Mouse (Mus musculus) sigmoid colon, adult 10 weeks (tissue): ENCODE data around the gene Rpl9-ps1. TPM values are rescaled to one million over a fixed set of nuclear protein-coding genes. Genes with fewer than 3 reads are reported as not detected.

Experiments
- polyA plus RNA-seq: library from polyadenylated mRNA; stranded (reverse); fragments of 350-450 nt; fragmentation: Illumina TruSeq; extraction: RNeasy Lipid Tissue Mini Kit (QIAGEN cat#74804); gene quantifications from one replicate; pipeline ENCODE4 v1.2.3, GENCODE M21; 2014; ENCODE audit warnings: low read depth, low replicate concordance

Gene Rpl9-ps1
- not detected for polyA plus RNA-seq

DNA sequence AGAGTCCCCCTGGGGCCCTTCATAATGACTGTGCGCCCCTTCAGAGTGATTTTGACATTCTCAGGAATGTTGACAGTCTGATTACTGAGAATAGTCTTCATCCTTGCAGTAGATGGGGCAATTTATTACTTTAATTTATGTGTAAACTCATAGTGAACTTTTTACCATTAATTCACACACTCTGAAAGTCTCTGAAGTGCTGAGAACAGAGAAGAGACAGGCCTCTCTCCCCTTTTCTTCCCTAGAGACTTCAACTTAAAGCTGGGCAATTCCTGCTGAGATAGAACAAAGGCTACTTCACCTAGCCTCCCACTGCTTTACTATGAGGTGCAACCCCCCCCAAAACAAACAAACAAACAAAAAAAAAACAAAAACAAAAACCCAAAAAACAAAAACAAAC, at the start of gene Rpl9-ps1:
Rpl9-ps1 (minus strand) TSS at position 101 of the 400 bp plus-strand sequence.

DNA sequence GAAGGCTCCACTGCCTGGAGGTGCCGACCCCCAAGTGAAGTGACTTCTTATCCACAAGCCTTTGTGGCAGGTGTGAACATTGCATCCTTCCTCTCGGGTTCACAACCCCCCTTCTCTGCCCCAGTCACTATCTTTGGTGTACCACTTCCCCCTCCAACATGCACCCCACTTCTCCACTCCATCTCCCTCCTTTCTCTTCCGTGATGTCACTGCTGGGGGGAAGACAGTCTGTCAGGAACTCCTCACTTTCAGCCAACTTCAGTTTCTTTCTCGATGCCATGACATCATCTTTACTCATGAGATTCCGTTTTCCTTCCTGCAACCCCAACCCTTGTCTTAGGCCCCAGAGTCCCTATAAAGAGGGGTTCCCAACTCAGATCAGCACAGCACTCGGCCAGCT, 16.8 kb upstream of the Rpl9-ps1 start, which contains the start of gene Ccl4:
Ccl4 (plus strand) TSS at position 381 of the 400 bp plus-strand sequence.

DNA sequence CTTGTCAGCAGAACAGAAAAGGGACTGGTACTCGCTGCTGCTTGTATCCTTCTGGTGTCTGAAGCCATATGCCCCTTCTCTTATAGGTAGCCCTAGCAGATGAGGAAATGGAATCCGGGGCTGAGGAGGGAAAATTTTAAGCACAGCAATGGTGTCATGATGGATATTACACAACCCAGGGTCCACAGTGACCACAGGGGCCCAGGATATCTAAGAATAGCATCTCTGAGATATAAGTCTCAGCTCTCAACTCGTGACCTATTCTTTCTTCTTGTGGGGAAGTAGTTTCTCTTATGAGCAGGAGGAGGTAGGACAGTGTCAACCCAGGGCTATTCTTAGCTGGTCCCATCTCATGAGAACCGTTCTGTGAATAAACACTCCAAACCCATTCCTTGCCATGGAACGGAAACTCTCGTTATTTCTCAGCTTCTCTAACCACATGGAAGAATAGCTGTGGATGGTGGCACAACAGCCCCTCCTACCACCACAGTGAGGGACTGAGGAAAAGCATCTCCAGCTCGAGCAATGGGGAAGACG, 4.0 kb upstream of the Rpl9-ps1 start, which contains the start of gene Ccl3:
Ccl3 (minus strand) TSS at position 51 of the 537 bp plus-strand sequence.

Other genes with a start within 250 kb of the Rpl9-ps1 start
- gene Rasl10b, start 236.5 kb downstream of the Rpl9-ps1 start, polyA plus RNA-seq: not detected
- not detected for gene Gas2l2, start 216.2 kb downstream of the Rpl9-ps1 start, polyA plus RNA-seq
- gene 1700020L24Rik, start 207.9 kb downstream of the Rpl9-ps1 start, polyA plus RNA-seq: not detected
- 1.6 TPM for gene Mmp28, start 182.6 kb downstream of the Rpl9-ps1 start, polyA plus RNA-seq
- gene Taf15, start 172.5 kb downstream of the Rpl9-ps1 start, polyA plus RNA-seq: 241 TPM
- not detected for gene Heatr9, start 123.4 kb downstream of the Rpl9-ps1 start, polyA plus RNA-seq
- gene Ccl5, start 115.1 kb downstream of the Rpl9-ps1 start, polyA plus RNA-seq: 1.9 TPM
- 36.0 TPM for gene Ccl9, start 67.0 kb downstream of the Rpl9-ps1 start, polyA plus RNA-seq
- 1,001 TPM for gene Ccl6, start 52.5 kb downstream of the Rpl9-ps1 start, polyA plus RNA-seq
- 1.1 TPM for gene Ccl3, start 3.7 kb upstream of the Rpl9-ps1 start, polyA plus RNA-seq
- not detected for gene Ccl4, start 17.0 kb upstream of the Rpl9-ps1 start, polyA plus RNA-seq
- 44.3 TPM for gene Wfdc17, start 58.4 kb upstream of the Rpl9-ps1 start, polyA plus RNA-seq
- 9.8 TPM for gene Wfdc18, start 63.4 kb upstream of the Rpl9-ps1 start, polyA plus RNA-seq
- 1.6 TPM for gene Wfdc21, start 101.3 kb upstream of the Rpl9-ps1 start, polyA plus RNA-seq
- 5.8 TPM for gene Heatr6, start 108.1 kb upstream of the Rpl9-ps1 start, polyA plus RNA-seq
- gene Hnf1b, start 204.4 kb upstream of the Rpl9-ps1 start, polyA plus RNA-seq: 25.4 TPM